Mouse (Mus musculus) frontal cortex, adult (tissue): Measurements from ENCODE around the gene Lhfpl2.

ENCODE experiments used
- ATAC-seq: cut with Nextera tagmentation; 2 replicates; pipeline ENCODE4 v1.9.2; 2017; ENCODE audit warnings: mild to moderate bottlenecking, moderate library complexity, mixed read lengths; ENCODE audit not compliant: low TSS enrichment

The Lhfpl2 gene

GRCm38 (mm10) chr13:94174577-94175279 is 117.1 kb downstream of the Lhfpl2 start:
- no peak for ATAC-seq

- no peak for ATAC-seq
These were observed 117.9 kb downstream of the Lhfpl2 start for GRCm38 (mm10) chr13:94175379-94176050.

- ATAC-seq, result no peak
These were observed 119.6 kb downstream of the Lhfpl2 start for GRCm38 (mm10) chr13:94177148-94177547.

GRCm38 (mm10) chr13:94178401-94179040 is 120.9 kb downstream of the Lhfpl2 start:
- peak; percentile 86 for ATAC-seq

GRCm38 (mm10) chr13:94180477-94181420 is 123.2 kb downstream of the Lhfpl2 start:
- no peak for ATAC-seq

GRCm38 (mm10) chr13:94182026-94182425 is 124.4 kb downstream of the Lhfpl2 start:
- no peak for ATAC-seq

GRCm38 (mm10) chr13:94183372-94184021 is 125.9 kb downstream of the Lhfpl2 start:
- ATAC-seq, result no peak

- peak; percentile 45 for ATAC-seq
These were observed 127.3 kb downstream of the Lhfpl2 start for GRCm38 (mm10) chr13:94184726-94185456.

- ATAC-seq, result no peak
These were observed 128.0 kb downstream of the Lhfpl2 start for GRCm38 (mm10) chr13:94185631-94186030.

GRCm38 (mm10) chr13:94188200-94189086 is 130.8 kb downstream of the Lhfpl2 start:
- ATAC-seq, result no peak

GRCm38 (mm10) chr13:94190386-94190785 is 132.8 kb downstream of the Lhfpl2 start:
- peak; percentile 43; the same call in 1 of the 2 replicates for ATAC-seq

GRCm38 (mm10) chr13:94193227-94193626 is 135.6 kb downstream of the Lhfpl2 start:
- ATAC-seq, result no peak

GRCm38 (mm10) chr13:94198616-94199015 is 141.0 kb downstream of the Lhfpl2 start:
- no peak for ATAC-seq

GRCm38 (mm10) chr13:94199829-94200228 is 142.2 kb downstream of the Lhfpl2 start:
- ATAC-seq, result peak; percentile 38; the same call in 1 of the 2 replicates

- peak; percentile 65; the same call in 1 of the 2 replicates for ATAC-seq
These were observed 147.6 kb downstream of the Lhfpl2 start for GRCm38 (mm10) chr13:94205234-94205633.

GRCm38 (mm10) chr13:94207973-94208372 is 150.4 kb downstream of the Lhfpl2 start:
- no peak for ATAC-seq

GRCm38 (mm10) chr13:94208892-94209291 is 151.3 kb downstream of the Lhfpl2 start:
- ATAC-seq, result no peak

GRCm38 (mm10) chr13:94211236-94212119 is 153.9 kb downstream of the Lhfpl2 start:
- ATAC-seq, result peak; percentile 23; the same call in 1 of the 2 replicates
